Mouse (Mus musculus) splenic B cell, adult 2 months (primary cell): ENCODE measurements around the gene Slc35b1.
"Not testable (repeated sequence)": the region's sequence is repeated elsewhere in the genome, so short reads cannot be mapped to it uniquely, and the experiment has no call there.

Experiments
- DNase-seq: peaks from one replicate; pipeline ENCODE4 v3.0.0-alpha.2; 2011; ENCODE audit warnings: low read depth, low spot score
- H3K27me3 ChIP-seq: 2 replicates; pipeline ENCODE4 v1.6.1; 2012; ENCODE audit warnings: mild to moderate bottlenecking, low read length, moderate library complexity, mixed read lengths; ENCODE audit not compliant: control insufficient read depth, poor library complexity, insufficient read depth, severe bottlenecking
- H3K36me3 ChIP-seq: 2 replicates; pipeline ENCODE4 v1.6.1; 2012; ENCODE audit warnings: mild to moderate bottlenecking, low read length, moderate library complexity, mixed read lengths; ENCODE audit not compliant: control insufficient read depth, poor library complexity, insufficient read depth, severe bottlenecking

Gene Slc35b1

GRCm38 (mm10) chr11:95396548-95396947 lies 12.1 kb downstream of the Slc35b1 start:
- DNase-seq, result no peak
- Histone ChIP-seq H3K36me3 (peaks cover 3% of the 10 kb centered on the region), H3K27me3 (peaks cover 2% of the 10 kb centered on the region; the same call in 1 of the 2 replicates)

DNA sequence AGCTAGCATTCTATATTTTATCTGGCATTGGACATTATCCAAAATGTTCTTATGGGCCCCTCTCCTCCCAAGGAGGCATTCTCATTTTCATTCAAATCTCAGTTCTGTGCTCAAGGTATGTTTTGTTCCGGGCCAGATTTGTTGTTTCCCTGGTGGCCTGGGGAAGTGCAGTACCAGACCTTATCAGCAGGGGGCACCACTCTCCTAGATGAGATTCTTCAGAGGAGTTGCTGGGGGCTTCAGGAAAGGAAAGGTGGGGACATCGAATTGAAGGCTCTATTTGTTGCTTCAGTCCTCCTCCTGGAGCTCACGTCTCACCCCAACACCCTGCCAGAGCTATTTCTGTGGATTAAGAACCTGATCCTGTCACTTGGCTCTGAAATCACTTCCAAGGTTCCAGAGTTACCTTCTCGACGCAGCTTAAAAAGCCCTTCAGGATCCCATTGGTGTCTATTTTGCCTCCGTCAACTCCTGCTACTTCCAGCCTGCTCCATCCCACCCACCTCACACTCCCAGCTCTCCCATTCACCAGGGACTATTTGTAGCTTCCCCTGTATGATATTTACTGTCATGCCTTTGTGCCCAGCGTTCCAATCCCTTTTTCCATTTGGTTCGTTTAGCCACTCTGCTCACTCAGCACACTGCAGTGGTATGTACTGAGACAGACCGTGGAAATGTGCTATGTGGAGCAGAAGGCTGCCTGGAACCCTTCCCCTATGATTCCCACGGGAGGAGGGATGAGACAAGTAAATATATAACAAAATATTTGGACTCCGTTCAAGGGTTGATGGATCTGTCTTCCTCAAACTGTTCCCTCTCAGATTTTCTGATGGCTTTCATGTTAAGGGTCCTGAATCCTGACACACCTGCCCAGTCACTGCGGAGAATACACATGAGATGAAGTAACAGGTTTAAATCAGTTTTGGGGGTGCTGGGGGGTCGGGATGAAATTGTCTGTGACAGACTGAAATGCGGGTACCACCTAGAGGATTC lies 13.6 kb downstream of the Slc35b1 start:
- peaks cover 2% of the 10 kb centered on the region; the same call in 1 of the 2 replicates for H3K27me3 ChIP-seq
- peak; percentile 81 for DNase-seq
- no peaks in the 10 kb centered on the region for H3K36me3 ChIP-seq

DNA sequence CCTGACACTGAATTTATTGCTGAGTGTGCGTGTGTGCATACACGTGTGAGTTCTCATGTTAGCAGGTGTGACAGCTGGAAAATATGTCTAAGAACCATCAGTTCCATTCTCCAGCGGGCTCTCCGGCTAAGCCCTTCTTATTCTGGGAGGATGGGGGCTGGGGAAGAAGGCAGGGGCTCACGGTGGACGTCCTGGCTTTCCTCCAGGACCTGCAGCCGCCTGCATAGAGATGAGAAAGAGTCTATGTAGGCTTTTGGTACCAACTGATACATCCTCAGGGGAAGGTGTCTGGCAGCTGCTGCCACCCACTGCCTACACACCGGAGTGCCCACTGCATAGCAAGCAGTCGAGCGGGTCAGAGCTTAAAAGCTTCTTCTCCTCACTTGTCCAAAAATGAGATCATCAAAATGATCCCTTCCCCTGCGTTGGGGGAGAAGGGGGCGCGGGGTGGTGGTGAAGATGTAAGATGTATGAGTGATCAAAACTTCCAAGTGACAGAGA lies 15.1 kb downstream of the Slc35b1 start:
- H3K27me3 ChIP-seq, result peaks cover 2% of the 10 kb centered on the region; the same call in 1 of the 2 replicates
- no peaks in the 10 kb centered on the region for H3K36me3 ChIP-seq
- DNase-seq, result no peak

DNA sequence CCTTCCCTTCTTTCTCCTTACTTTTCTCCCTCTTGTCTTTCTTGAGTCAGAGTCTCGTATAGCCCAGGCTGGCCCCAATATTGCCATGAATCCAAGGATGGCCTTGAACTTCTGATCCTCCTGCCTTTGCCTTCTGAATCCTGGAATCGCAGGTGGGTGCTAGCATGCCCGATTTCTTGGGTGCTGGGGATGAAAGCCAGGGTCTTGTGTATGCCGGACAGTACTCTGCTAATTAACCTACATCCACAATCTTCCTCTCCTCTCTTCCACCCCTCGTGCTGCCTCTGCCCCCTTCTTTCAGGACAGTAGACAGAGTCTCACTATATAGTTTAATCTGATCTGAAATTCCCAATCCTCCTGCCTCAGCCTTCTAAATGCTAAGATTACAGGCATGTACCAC lies 17.1 kb downstream of the Slc35b1 start:
- Histone ChIP-seq H3K36me3 (no peaks in the 10 kb centered on the region), H3K27me3 (peaks cover 2% of the 10 kb centered on the region; the same call in 1 of the 2 replicates)
- DNase-seq, result no peak

- Histone ChIP-seq H3K27me3 (peaks cover 2% of the 10 kb centered on the region; the same call in 1 of the 2 replicates), H3K36me3 (no peaks in the 10 kb centered on the region)
- no peak for DNase-seq
These were observed 17.7 kb downstream of the Slc35b1 start for GRCm38 (mm10) chr11:95402196-95402595.

GRCm38 (mm10) chr11:95402658-95403101 lies 18.2 kb downstream of the Slc35b1 start:
- Histone ChIP-seq H3K36me3 (no peaks in the 10 kb centered on the region), H3K27me3 (peaks cover 2% of the 10 kb centered on the region; the same call in 1 of the 2 replicates)
- no peak for DNase-seq

GRCm38 (mm10) chr11:95403382-95404340 lies 19.2 kb downstream of the Slc35b1 start:
- no peaks in the 10 kb centered on the region for H3K36me3 ChIP-seq
- H3K27me3 ChIP-seq, result peaks cover 1% of the 10 kb centered on the region; the same call in 1 of the 2 replicates
- no peak for DNase-seq

DNA sequence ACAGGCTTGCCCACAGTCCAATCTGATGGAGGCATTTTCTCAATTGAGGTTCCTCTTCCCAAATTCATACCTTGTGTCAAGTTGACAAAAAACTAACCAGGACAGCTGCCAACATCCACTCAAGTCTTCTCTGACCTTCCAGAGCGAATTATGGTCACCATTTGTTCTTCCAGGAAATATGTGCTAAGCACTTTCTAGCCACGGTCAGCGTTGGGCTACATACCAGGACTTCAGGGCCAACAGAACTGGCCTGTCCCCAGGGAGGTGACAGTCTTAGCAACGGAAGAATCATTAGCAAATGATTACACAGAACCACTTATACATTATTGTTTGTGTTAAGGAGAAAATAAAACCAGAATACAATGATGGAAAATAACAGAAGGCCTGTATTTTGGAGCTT lies 21.3 kb downstream of the Slc35b1 start:
- no peak for DNase-seq
- H3K27me3 ChIP-seq, result no peaks in the 10 kb centered on the region
- no peaks in the 10 kb centered on the region for H3K36me3 ChIP-seq

GRCm38 (mm10) chr11:95406398-95406797 lies 21.9 kb downstream of the Slc35b1 start:
- DNase-seq, H3K36me3 ChIP-seq, H3K27me3 ChIP-seq: not testable (repeated sequence)

GRCm38 (mm10) chr11:95409450-95410112 lies 25.1 kb downstream of the Slc35b1 start:
- Histone ChIP-seq H3K27me3 (no peaks in the 10 kb centered on the region; the same call in 1 of the 2 replicates), H3K36me3 (no peaks in the 10 kb centered on the region)
- no peak for DNase-seq

DNA sequence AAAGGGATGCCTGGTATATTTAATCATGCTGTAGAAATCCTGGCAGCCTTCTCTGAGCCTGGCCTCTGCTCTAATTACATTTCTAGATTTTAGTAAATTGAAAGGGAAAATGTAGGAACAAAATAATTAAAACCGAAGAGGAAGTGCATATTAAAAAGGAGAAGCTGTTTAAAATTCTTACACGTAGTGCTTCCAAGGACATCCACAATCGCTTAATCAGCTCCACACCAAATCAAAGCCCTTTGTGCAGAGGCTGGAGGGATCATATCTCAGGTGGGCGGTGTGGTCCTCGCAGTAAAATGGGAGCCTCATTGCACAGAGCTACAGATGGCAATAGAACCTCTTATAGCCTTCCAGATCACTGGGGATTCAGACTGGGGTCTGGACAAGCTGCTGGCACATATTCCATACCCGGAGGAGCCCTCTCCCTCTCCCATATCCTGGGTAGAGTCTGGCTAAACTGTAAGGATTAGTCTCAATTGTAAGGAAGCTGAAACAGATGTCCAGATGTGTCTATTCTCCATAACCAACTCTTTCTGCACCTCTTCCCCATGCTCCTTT lies 27.0 kb downstream of the Slc35b1 start:
- no peak for DNase-seq
- H3K27me3 ChIP-seq, result no peaks in the 10 kb centered on the region; the same call in 1 of the 2 replicates
- H3K36me3 ChIP-seq, result no peaks in the 10 kb centered on the region

DNA sequence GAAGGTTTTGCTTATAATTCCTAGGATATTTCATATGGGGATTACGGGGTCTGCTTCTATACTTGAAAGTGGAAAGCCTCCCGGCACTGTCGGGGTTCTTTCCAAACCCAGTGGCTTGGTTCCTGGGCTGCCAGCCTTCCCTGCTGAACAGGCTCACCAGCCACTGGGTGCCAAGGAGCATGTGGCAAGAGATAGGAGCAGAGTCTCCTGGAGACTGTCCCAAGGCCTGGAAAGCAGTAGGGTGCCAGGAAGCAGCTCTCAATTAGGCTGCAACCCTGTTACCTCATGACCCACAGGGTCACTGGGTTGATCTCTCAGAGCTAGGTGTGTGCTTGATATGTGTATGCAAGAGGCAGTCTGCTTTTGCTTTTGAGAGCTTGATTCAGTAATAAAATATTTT lies 28.1 kb downstream of the Slc35b1 start:
- no peak for DNase-seq
- H3K36me3 ChIP-seq, result no peaks in the 10 kb centered on the region
- no peaks in the 10 kb centered on the region; the same call in 1 of the 2 replicates for H3K27me3 ChIP-seq

- peak; percentile 95 for DNase-seq
- Histone ChIP-seq H3K36me3 (no peaks in the 10 kb centered on the region), H3K27me3 (no peaks in the 10 kb centered on the region; the same call in 1 of the 2 replicates)
These were observed 29.4 kb downstream of the Slc35b1 start, which contains the start of gene Spop for GRCm38 (mm10) chr11:95413641-95414535. TSS of gene Spop (plus strand) at chr11:95414080.
